Mouse (Mus musculus) kidney, adult 2 months (tissue): ENCODE measurements around the gene Gm19426.

Experiments
- CTCF ChIP-seq: fragments of 200-500 bp; conservative IDR thresholded peaks from 2 replicates; pipeline ENCODE4 v1.5.1; 2011; ENCODE audit warnings: low read depth, mild to moderate bottlenecking, control low read depth, low read length, moderate library complexity, mixed read lengths; ENCODE audit not compliant: insufficient read depth, insufficient read length
- POLR2A ChIP-seq: fragments of 200-500 bp; IDR thresholded peaks from one replicate; pipeline ENCODE4 v1.6.1; 2011; ENCODE audit warnings: low read depth, low read length, control low read depth

DNA sequence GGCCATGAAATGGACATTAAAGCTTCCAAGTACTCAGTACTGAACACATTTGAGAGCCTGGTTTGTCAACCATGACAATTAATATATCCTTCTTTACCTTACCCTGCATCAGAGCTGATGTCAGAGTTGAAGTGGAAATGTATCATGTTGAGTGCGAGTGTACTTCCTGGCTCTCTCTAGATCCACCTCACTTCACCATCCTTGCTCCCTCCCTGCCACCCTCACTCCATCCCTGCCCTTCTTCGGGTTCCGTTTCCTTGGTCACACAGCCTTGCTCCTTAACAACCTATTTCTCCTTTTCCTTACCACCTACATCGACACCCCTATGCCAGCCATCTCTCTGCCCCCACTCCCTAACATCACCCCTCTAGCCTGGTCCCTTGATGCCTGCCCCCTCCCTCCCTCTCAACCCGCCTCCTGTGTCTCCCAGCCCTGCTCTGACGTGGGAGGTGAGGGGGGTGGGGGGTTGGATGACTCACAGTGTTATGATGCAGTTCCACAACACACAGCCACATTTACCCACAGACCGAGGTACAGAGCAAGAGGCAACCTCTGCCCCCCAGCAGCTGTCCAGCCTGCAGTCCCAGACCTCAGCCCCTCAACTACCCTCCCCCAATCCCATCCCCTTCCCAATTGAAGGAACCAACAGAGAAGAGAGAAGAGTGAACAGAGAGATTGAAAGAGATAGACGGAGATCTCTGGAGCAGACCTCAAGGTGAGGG is 9.7 kb downstream of the Gm19426 start, which contains the start of gene Ypel4:
- TF ChIP-seq POLR2A (no peak), CTCF (no peak)
